Mouse (Mus musculus) forebrain, embryonic 14.5 days (tissue): ENCODE results near the gene Ptpdc1. TPM values are rescaled to one million over a fixed set of nuclear protein-coding genes. Genes with fewer than 3 reads are reported as not detected.

Source experiments
- ATAC-seq: fragments of 200-750 bp; cut with Nextera tagmentation; 2 replicates; pipeline ENCODE4 v1.8.0; 2017; ENCODE audit warnings: mild to moderate bottlenecking, moderate library complexity
- DNase-seq: peaks from one replicate; pipeline ENCODE4 v3.0.0-alpha.2; 2015; ENCODE audit warnings: low spot score
- H3K27ac ChIP-seq: fragments of 300-500 bp; sonication (generic); 2 replicates; pipeline ENCODE4 v1.5.1; 2014; ENCODE audit warnings: low read depth, mild to moderate bottlenecking, control low read depth, low read length, moderate library complexity
- H3K27me3 ChIP-seq: fragments of 300-500 bp; sonication (generic); replicated peaks from 2 replicates; pipeline ENCODE4 v1.6.1; 2014; ENCODE audit warnings: low read length, control low read depth, mixed read lengths; ENCODE audit not compliant: control insufficient read depth, insufficient read depth
- H3K36me3 ChIP-seq: fragments of 300-500 bp; sonication (generic); 2 replicates; pipeline ENCODE4 v1.6.1; 2014; ENCODE audit warnings: low read length, control low read depth; ENCODE audit not compliant: control insufficient read depth, insufficient read depth
- H3K4me1 ChIP-seq: fragments of 300-500 bp; sonication (generic); 2 replicates; pipeline ENCODE4 v1.6.1; 2014; ENCODE audit warnings: antibody characterized with exemption, low read length, control low read depth; ENCODE audit not compliant: control insufficient read depth, insufficient read depth
- H3K4me2 ChIP-seq: fragments of 300-500 bp; sonication (generic); 2 replicates; pipeline ENCODE4 v1.6.1; 2014; ENCODE audit warnings: mild to moderate bottlenecking, control low read depth, low read length
- H3K4me3 ChIP-seq: fragments of 300-500 bp; sonication (generic); 2 replicates; pipeline ENCODE4 v1.5.1; 2014; ENCODE audit warnings: low read depth, low read length, control low read depth
- H3K9ac ChIP-seq: fragments of 300-500 bp; sonication (generic); 2 replicates; pipeline ENCODE4 v1.6.1; 2014; ENCODE audit warnings: mild to moderate bottlenecking, low read length, control low read depth, moderate library complexity
- H3K9me3 ChIP-seq: fragments of 300-500 bp; sonication (generic); replicated peaks from 2 replicates; pipeline ENCODE4 v1.6.1; 2016; ENCODE audit warnings: low read length, control low read depth, mixed read lengths; ENCODE audit not compliant: control insufficient read depth
- WGBS: fragments of 180-500 bp; shearing (Covaris S2); extraction: QIAGEN DNeasy Blood & Tissue Kit; methylation state at CpG from one replicate; pipeline ENCODE4 v1.1.7; 2014; 5-methylcytosine and 5-hydroxymethylcytosine counted together
- polyA plus RNA-seq: library from polyadenylated mRNA; unstranded; fragments of >200 nt; fragmentation: Nextera tagmentation; extraction: Ambion mirVana; gene quantifications from 2 replicates; pipeline ENCODE4 v1.2.1, GENCODE M21; 2014

Gene Ptpdc1
- polyA plus RNA-seq, 1 experiment from 2014 or later = 12.7 TPM

DNA sequence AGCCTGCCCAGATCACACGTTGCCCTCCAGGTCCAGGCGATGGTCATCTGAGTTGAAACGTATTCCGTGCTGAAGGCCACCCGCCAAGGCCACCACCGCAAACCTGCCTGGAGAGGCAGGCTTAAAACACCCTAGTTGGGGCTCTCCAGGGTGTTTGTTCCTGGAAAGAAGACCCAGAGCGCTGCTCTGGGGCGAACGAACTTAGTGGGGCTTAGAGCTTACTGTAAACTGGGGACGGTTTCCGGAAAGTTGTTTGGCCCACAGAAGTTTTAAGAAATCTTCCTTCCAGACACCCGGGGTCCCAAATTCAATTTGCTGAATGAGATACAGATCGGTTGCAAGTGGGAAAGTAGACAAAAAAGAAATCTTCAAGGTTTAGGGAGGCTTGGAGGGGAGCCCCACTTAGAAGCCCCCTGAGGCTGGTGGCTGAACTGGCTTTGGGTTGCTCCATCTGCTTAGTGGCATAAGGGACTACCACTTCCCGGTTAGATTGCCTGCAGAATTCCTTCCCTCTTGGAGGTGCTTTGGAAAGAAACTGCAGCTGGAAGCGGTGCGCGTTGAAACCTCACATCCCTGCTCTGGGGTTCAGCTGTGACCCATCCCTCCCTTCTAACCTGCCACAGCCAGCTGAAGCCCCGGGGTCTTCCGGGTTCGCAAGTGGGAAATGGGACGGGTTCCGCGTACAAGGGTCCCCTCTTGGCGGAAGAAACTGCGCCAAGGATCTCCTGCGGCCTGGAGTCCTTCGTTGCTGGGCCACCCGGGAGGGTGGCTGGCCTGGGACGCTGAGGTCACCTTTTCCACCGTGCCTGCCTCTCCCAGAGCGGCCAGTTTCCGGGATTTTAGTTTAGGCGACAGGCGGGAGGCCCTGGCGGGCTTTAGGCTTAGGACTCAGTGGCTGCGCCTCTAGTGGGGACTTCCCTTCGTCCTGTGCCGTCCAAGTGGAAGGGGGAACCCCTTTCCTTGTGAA is 34.1 kb upstream of the Ptpdc1 start:
- under 1% methylated on average over 38 of the region's 38 CpGs for WGBS
- H3K4me2 ChIP-seq = no peak overlapping the region

DNA sequence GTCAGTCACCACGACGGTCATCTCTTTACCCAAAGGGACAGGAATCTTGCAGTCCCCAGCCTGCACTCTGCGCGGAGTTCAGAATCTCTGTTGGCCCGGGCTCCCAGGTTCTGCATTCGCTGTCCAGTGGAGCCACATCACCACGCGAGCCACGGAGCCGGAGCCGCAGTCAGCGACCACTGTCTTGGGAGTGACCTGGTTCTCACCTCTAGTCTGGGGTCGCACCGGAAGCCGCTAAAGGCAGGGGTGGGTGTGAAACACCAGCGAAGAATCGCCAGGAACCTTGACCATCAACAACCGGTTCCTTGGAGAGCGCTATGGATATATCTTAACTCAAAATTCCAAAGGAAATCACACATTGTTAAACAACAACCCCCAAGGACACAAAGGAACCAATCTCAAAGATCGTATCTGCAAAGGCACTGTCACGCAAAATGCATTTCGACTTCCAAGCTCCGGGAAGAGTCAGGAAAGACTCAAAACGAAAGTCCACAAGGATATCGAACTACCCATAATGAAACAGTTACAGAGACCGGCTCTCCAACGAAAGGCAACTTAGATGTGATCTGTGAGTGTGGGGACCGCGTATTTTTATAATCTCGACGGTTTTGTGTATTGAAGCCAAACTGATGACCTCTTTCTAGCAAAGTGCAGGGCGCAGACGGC is 33.3 kb upstream of the Ptpdc1 start:
- no peak overlapping the region for H3K4me2 ChIP-seq
- H3K27me3 ChIP-seq = peaks cover 82% of the 10 kb centered on the region
- DNase-seq (no peak), ATAC-seq (no peak)
- WGBS = 2% methylated on average over 33 of the region's 33 CpGs
- H3K27ac ChIP-seq = no peak overlapping the region
- H3K9ac ChIP-seq = no peak overlapping the region
- no peaks in the 10 kb centered on the region for H3K36me3 ChIP-seq
- H3K4me1 ChIP-seq = no peaks in the 10 kb centered on the region
- no peak overlapping the region for H3K4me3 ChIP-seq
- no peaks in the 10 kb centered on the region for H3K9me3 ChIP-seq

More for the DNA sequence above, 34.1 kb upstream of the Ptpdc1 start:
- no peak overlapping the region for H3K4me3 ChIP-seq
- ATAC-seq (no peak), DNase-seq (no peak)
- no peaks in the 10 kb centered on the region for H3K36me3 ChIP-seq
- no peaks in the 10 kb centered on the region for H3K4me1 ChIP-seq
- no peak overlapping the region for H3K27ac ChIP-seq
- H3K9me3 ChIP-seq = no peaks in the 10 kb centered on the region
- peaks cover 90% of the 10 kb centered on the region for H3K27me3 ChIP-seq
- no peak overlapping the region for H3K9ac ChIP-seq

DNA sequence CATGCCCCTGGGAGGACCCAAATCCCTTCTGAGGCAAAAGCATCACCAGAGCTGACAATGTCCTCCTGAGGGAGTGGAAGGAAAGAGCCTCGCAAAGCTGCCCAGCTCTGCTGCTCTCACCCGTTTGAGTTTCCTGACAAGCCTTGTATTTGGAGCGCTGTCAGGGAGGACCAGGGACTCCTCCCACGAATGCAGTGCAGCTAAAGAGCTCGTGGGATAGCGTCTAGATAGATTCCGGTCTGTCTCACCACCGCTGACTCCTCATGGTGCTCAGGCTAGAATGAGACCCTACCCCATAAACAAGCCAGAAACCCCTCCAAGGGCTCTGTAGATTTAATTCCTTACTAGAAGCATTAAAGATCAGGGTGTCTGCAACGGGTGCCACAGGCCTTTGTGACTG is 32.3 kb upstream of the Ptpdc1 start:
- Histone ChIP-seq H3K36me3 (no peaks in the 10 kb centered on the region), H3K9ac (no peak overlapping the region), H3K27me3 (peaks cover 80% of the 10 kb centered on the region), H3K9me3 (no peaks in the 10 kb centered on the region), H3K4me2 (no peak overlapping the region), H3K4me3 (no peak overlapping the region), H3K4me1 (no peaks in the 10 kb centered on the region), H3K27ac (no peak overlapping the region)
- ATAC-seq = no peak
- DNase-seq = no peak
- 2% methylated on average over 9 of the region's 9 CpGs for WGBS

DNA sequence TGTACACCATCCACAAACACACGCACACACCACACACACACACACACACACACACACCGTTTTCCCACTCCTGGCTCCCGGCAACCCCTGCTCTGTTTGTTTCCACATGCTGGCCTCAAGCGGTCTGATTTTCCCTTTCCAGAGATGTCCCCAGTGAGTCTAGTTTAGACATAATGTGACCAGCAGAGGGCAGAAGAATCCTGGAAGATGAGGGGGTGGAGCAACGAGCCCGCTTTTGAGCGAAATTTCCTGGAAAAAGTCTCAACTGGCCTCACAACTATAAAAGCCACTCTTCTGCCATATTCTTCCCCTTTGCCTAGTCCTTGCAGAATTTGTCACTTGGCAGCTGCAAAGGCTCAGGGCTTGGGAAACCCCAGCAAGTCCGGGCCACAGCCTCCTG is 30.2 kb upstream of the Ptpdc1 start:
- Histone ChIP-seq H3K4me3 (no peak overlapping the region), H3K27me3 (peaks cover 60% of the 10 kb centered on the region), H3K4me2 (no peak overlapping the region), H3K4me1 (no peaks in the 10 kb centered on the region), H3K9ac (no peak overlapping the region), H3K9me3 (no peaks in the 10 kb centered on the region), H3K27ac (no peak overlapping the region), H3K36me3 (no peaks in the 10 kb centered on the region)
- WGBS = under 1% methylated on average over 8 of the region's 8 CpGs
- ATAC-seq (peak; percentile 65), DNase-seq (peak; percentile 93)

DNA sequence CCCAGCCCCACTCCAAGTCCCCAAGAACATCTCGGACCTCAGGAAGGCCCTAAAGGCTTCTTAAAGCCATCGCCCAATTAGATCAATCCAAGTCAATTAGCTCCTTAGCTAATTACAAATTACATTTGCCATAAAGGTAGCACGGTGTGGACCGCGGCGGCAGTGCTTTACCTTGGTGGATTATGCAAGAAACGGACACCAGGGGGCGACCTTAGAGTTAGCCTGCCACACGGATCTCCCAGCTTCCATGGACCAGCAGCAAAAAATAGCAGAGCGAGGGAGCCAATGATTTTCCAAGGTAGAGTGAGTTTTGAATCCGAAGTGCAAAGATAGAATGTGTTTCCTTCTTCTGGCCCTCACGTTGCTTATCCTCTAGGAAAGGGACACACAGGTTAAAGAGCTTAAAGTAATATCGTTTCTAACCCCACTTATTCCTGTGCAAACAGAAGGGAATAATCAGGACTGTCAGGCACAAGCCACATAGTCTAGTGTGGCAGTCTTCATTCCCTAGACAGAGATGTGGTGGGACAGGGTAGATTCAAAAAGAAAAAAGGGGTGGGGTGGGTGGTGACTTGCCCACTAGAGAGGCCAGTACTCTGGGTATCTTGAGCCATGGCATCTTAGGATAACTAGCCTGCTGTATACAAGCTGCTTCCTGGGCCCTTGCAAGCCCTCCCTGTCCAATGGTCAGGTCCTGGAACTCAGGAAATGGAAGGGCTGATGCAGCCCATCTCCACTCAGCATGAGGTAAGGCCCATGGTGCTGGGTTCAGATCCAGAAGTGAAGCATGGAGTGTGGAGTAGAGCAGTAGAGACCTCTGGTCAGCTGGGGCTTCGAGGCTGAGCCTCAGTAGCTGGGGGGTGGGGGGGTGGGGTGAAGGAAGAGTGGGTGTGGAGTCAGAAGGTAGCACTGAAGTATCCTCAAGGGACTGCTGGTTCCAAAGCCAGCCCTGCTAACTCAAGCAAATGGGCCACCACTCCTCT is 28.6 kb upstream of the Ptpdc1 start:
- H3K27ac ChIP-seq = no peak overlapping the region
- no peaks in the 10 kb centered on the region for H3K4me1 ChIP-seq
- H3K4me2 ChIP-seq = no peak overlapping the region
- WGBS = 9% methylated on average over 14 of the region's 14 CpGs
- H3K9me3 ChIP-seq = no peaks in the 10 kb centered on the region
- peak; percentile 85 for DNase-seq
- H3K9ac ChIP-seq = no peak overlapping the region
- H3K27me3 ChIP-seq = peaks cover 45% of the 10 kb centered on the region
- no peak overlapping the region for H3K4me3 ChIP-seq
- no peaks in the 10 kb centered on the region for H3K36me3 ChIP-seq
- peak; percentile 78 for ATAC-seq

DNA sequence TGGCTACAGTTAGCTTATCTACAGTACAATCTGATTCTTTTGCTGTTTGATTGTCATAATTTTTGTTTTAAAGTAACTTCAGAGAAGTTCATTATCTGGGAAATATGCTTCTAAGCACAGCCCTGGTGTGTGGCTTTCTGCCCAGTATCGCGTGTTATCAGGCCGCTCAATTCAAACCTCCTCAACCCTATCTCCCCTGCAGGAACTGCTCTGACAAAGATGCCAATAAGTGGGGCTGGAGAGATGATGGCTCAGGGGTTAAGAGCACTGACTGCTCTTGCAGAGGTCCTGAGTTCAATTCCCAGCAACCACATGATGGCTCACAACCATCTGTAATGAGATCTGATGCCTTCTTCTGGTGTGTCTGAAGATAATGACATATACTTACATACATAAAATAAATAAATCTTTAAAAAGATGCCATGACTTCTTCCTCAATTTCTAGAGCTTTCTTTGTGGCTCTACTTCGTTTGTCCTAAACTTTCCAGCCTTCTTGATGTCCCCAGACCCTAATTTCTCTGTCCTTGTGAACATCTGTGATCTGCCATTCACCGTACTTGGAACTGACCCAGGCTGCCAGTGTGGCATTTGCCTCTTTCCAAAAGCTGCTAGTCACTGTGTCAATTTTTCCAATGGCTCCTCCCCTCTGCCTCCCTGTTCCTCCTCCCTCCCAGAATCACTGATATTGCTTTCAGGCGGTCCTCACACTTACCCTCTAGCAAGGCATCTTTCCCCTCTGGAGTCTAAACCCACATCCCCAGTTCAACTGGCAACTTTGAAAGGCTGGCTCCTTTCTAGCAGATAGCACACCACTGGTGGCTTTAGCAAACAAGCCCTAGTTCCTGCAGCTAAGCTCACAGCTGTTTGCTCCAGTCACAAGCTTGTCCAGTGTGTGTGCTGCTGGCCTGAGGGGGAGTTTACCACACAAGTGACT is 25.9 kb upstream of the Ptpdc1 start:
- Histone ChIP-seq H3K4me2 (no peak overlapping the region), H3K4me3 (no peak overlapping the region), H3K4me1 (no peaks in the 10 kb centered on the region), H3K9ac (no peak overlapping the region), H3K27ac (no peak overlapping the region), H3K27me3 (peaks cover 18% of the 10 kb centered on the region), H3K9me3 (no peaks in the 10 kb centered on the region), H3K36me3 (no peaks in the 10 kb centered on the region)
- DNase-seq = no peak
- 70% methylated on average over 6 of the region's 6 CpGs for WGBS
- no peak for ATAC-seq

DNA sequence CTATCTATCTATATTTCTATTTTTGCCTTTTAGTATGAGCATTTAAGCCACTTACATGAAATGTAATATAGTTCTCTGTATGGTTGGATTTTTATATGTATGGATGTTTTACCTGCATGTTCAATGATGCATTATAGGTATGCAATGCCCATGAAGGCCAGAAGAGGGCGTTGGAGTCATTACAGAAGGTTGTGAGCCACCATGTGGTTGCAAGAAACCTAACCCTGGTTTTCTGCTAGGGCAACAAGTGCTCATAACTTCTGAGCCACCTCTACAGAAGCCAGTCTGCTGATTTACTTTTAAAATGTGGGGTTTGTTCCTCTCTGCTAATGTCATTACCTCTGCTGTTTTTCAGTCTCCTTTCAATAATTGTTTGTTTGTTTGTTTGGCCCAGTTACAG is 25.2 kb upstream of the Ptpdc1 start:
- no peak for ATAC-seq
- 3% methylated on average over 1 of the region's 1 CpGs for WGBS
- peak; percentile 50 for DNase-seq
- Histone ChIP-seq H3K27me3 (peaks cover 11% of the 10 kb centered on the region; the same call in 1 of the 2 replicates), H3K9me3 (no peaks in the 10 kb centered on the region), H3K4me2 (no peak overlapping the region), H3K9ac (no peak overlapping the region), H3K36me3 (no peaks in the 10 kb centered on the region), H3K4me1 (no peaks in the 10 kb centered on the region), H3K4me3 (no peak overlapping the region), H3K27ac (no peak overlapping the region)

DNA sequence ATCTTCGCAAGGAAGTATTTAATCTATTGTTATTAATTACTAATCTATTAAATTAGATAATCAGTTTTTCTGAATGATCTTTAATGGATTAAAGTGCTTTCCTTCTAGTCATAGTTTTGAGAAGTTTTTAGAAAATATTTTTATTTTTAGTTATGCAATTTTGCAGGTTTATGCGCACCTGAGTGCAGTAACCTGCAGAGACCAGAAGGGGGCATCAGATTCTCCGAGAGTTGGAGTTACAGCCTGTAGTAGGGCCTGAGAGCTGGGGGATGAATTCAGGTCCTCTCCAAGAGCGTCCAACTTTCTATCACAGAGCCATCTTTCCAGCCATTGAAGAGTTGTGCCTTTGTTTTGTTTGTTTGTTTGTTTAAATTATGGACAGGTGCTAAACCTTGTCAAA is 21.2 kb upstream of the Ptpdc1 start:
- WGBS = 89% methylated on average over 4 of the region's 4 CpGs
- no peak for DNase-seq
- ATAC-seq = no peak

More for the DNA sequence above, 21.2 kb upstream of the Ptpdc1 start:
- H3K27ac ChIP-seq = no peak overlapping the region
- no peaks in the 10 kb centered on the region for H3K4me1 ChIP-seq
- H3K9me3 ChIP-seq = no peaks in the 10 kb centered on the region
- H3K9ac ChIP-seq = no peak overlapping the region
- no peak overlapping the region for H3K4me2 ChIP-seq
- no peaks in the 10 kb centered on the region for H3K27me3 ChIP-seq
- no peak overlapping the region for H3K4me3 ChIP-seq
- H3K36me3 ChIP-seq = no peaks in the 10 kb centered on the region
